Mouse (Mus musculus) liver, postnatal 0 days (tissue): Measurements from ENCODE around the gene Chrng.

Experiments
- CTCF ChIP-seq: sonication (generic); IDR thresholded peaks from 2 replicates; pipeline ENCODE4 v1.5.1; 2016; ENCODE audit warnings: antibody characterized with exemption, low read depth
- EP300 ChIP-seq: IDR thresholded peaks from 2 replicates; pipeline ENCODE4 v1.6.1; 2016; ENCODE audit warnings: antibody characterized with exemption, low read depth, mild to moderate bottlenecking

GRCm38 (mm10) chr1:87186261-87187036 lies 18.0 kb upstream of the Chrng start:
- TF ChIP-seq CTCF (no peak), EP300 (no peak)
